Mouse (Mus musculus) hindbrain, embryonic 14.5 days (tissue): ENCODE measurements around the gene Fras1. TPM values are rescaled to one million over a fixed set of nuclear protein-coding genes. Genes with fewer than 3 reads are reported as not detected.

ENCODE experiments used
- ATAC-seq: fragments of 200-750 bp; cut with Nextera tagmentation; 2 replicates; pipeline ENCODE4 v1.8.0; 2017; ENCODE audit warnings: moderate number of reproducible peaks, mild to moderate bottlenecking, moderate TSS enrichment, moderate library complexity; ENCODE audit not compliant: low FRiP score
- DNase-seq: peaks from one replicate; pipeline ENCODE4 v3.0.0-alpha.2; 2015; ENCODE audit warnings: low spot score
- H3K27ac ChIP-seq: fragments of 300-500 bp; sonication (generic); 2 replicates; pipeline ENCODE4 v1.5.1; 2014; ENCODE audit warnings: mild to moderate bottlenecking, moderate library complexity
- H3K27me3 ChIP-seq: fragments of 300-500 bp; sonication (generic); 2 replicates; pipeline ENCODE4 v1.6.1; 2014; ENCODE audit warnings: mild to moderate bottlenecking, low read length, mixed read lengths; ENCODE audit not compliant: control insufficient read depth, insufficient read depth
- H3K36me3 ChIP-seq: fragments of 300-500 bp; sonication (generic); replicated peaks from 2 replicates; pipeline ENCODE4 v1.6.1; 2014; ENCODE audit not compliant: control insufficient read depth, insufficient read depth
- H3K4me1 ChIP-seq: fragments of 300-500 bp; sonication (generic); replicated peaks from 2 replicates; pipeline ENCODE4 v1.6.1; 2014; ENCODE audit warnings: antibody characterized with exemption, low read length, mixed read lengths; ENCODE audit not compliant: control insufficient read depth, insufficient read depth
- H3K4me2 ChIP-seq: fragments of 300-500 bp; sonication (generic); replicated peaks from 2 replicates; pipeline ENCODE4 v1.6.1; 2014; ENCODE audit warnings: mild to moderate bottlenecking, moderate library complexity
- H3K4me3 ChIP-seq: fragments of 300-500 bp; sonication (generic); replicated peaks from 2 replicates; pipeline ENCODE4 v1.5.1; 2014; ENCODE audit warnings: mild to moderate bottlenecking, low read length
- H3K9ac ChIP-seq: fragments of 300-500 bp; sonication (generic); 2 replicates; pipeline ENCODE4 v1.6.1; 2014
- H3K9me3 ChIP-seq: fragments of 300-500 bp; sonication (generic); 2 replicates; pipeline ENCODE4 v1.6.1; 2016; ENCODE audit warnings: low read length; ENCODE audit not compliant: control insufficient read depth
- WGBS: fragments of 180-500 bp; shearing (Covaris S2); extraction: QIAGEN DNeasy Blood & Tissue Kit; methylation state at CpG from one replicate; pipeline ENCODE4 v1.1.7; 2014; 5-methylcytosine and 5-hydroxymethylcytosine counted together
- polyA plus RNA-seq: library from polyadenylated mRNA; unstranded; fragments of >200 nt; fragmentation: Nextera tagmentation; extraction: Ambion mirVana; gene quantifications from 2 replicates; pipeline ENCODE4 v1.2.1, GENCODE M21; 2014

Gene Fras1
- polyA plus RNA-seq, 1 experiment from 2014 or later, result 9.8 TPM

DNA sequence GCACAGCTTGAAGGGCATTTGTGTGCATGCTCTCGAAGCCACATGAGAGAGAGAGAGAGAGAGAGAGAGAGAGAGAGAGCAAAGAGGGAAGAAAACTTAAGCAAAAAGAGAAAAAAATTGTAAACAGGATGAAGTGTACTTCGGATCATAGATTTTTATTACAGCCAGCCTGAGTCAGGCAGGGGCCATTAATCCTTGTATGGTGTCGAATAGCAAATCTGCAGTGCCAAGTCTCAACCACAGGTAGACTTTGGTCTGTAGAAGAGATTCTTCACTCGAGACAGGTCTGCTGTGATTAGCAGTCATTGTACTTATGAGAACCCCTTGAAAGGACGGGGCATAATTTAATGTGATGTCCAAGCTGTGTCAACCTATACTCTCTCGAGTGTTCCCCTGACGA is 383.9 kb downstream of the Fras1 start:
- WGBS, result 91% methylated on average over 7 of the region's 7 CpGs
- Histone ChIP-seq H3K27ac (no peak overlapping the region), H3K4me3 (no peak overlapping the region), H3K9me3 (no peaks in the 10 kb centered on the region), H3K9ac (no peak overlapping the region), H3K4me2 (no peak overlapping the region), H3K36me3 (no peaks in the 10 kb centered on the region), H3K27me3 (no peaks in the 10 kb centered on the region), H3K4me1 (no peaks in the 10 kb centered on the region)
- no peak for DNase-seq
- ATAC-seq, result no peak

DNA sequence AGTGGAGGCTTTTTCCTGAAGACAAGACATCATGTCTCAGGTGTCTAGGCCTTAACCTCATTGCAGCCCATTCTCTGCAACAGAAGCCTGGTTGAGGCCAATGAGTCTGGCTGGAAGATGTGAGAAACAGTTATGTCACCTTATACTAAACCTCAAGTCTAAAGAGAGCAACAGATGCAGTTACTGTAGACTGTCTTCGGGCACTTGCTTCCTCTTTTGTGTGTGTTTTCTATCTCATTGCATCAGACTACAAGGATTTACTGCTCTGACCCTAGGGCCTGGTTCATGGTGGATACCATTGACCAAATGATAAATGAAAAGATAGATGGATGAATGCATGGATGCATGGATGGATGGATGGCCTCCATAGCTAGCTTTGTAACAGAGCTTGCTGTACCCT is 388.3 kb downstream of the Fras1 start:
- Histone ChIP-seq H3K4me2 (no peak overlapping the region), H3K27ac (no peak overlapping the region), H3K9me3 (no peaks in the 10 kb centered on the region), H3K4me3 (no peak overlapping the region), H3K9ac (no peak overlapping the region), H3K4me1 (no peaks in the 10 kb centered on the region), H3K36me3 (no peaks in the 10 kb centered on the region), H3K27me3 (no peaks in the 10 kb centered on the region)
- no peak for ATAC-seq
- 100% methylated on average over 1 of the region's 1 CpGs for WGBS
- DNase-seq, result no peak

DNA sequence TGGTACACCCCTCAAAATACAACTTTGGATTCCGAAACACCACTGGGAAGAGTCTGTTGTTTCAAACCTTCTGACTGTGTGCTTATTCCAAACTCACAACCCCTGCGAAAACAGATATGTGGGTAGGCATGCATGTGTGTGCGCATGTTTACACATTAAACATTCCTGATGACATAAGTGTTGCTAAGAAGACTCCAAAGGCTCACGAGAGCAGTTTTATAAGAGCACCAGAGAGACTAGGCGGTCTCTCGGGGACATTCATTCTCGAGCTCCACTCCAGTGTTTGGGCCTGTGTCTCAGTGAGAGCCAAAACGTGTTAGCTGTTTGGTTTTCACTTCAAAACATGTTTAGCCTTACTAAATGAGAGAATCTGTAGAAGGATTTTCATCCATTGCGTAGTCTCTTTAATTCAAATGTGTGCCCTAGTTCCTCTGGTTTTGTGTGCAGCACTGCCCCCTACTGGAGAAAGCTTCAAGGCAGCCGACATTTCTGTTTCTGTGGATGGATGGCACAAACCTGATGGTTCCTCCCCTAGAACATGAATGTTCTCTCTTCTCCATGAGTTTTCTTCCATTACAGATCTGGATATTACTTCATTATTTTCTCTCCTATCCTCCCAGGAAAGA is 395.2 kb downstream of the Fras1 start:
- WGBS, result 63% methylated on average over 10 of the region's 10 CpGs

DNA sequence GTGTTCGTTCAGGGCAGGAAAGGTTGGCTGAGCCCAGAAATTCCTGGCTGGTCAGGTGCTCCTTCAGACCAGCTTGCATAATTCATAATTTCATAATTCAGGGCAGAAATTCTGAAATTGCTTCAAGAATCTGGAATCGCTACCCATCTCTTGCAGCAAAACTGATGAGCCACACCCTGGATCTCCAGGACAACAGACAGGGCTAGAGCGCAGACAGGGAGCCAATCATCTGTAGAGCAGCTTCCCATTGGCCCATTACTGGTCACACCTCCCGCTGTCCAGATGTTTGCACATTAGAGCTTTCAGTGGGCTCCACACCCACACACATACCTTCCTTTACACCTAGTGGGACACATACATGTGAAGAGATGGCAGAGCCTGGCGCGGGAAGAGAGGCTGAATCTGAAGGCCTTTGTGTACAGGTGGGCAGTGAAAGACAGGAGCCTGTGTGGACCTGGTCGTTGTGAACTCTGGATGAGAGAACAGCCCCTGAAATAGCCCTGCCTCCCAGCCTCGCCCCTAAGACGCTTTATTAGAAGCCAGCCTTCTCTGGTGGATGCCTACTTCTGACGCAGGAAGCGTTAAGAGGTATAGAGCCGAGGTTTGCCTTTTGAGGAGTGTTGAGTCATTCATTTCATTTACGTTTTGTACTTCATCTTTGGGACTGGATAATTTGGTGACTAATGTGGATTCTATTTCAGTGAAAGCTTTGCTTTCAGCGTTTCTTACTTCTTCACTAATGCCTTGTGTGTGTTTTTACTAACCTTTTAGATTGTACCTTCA is 409.9 kb downstream of the Fras1 start:
- no peak for DNase-seq
- Histone ChIP-seq H3K27me3 (no peaks in the 10 kb centered on the region), H3K9ac (no peak overlapping the region), H3K9me3 (no peaks in the 10 kb centered on the region), H3K4me3 (no peak overlapping the region), H3K4me1 (no peaks in the 10 kb centered on the region), H3K36me3 (no peaks in the 10 kb centered on the region), H3K4me2 (no peak overlapping the region), H3K27ac (no peak overlapping the region)
- WGBS, result 84% methylated on average over 14 of the region's 14 CpGs
- ATAC-seq, result no peak

More for the DNA sequence above, 395.2 kb downstream of the Fras1 start:
- Histone ChIP-seq H3K36me3 (no peaks in the 10 kb centered on the region), H3K27ac (no peak overlapping the region), H3K27me3 (no peaks in the 10 kb centered on the region), H3K9ac (no peak overlapping the region), H3K4me3 (no peak overlapping the region), H3K4me2 (no peak overlapping the region), H3K9me3 (no peaks in the 10 kb centered on the region), H3K4me1 (no peaks in the 10 kb centered on the region)
- ATAC-seq, result peak; percentile 65; the same call in 1 of the 2 replicates
- DNase-seq, result peak; percentile 91

DNA sequence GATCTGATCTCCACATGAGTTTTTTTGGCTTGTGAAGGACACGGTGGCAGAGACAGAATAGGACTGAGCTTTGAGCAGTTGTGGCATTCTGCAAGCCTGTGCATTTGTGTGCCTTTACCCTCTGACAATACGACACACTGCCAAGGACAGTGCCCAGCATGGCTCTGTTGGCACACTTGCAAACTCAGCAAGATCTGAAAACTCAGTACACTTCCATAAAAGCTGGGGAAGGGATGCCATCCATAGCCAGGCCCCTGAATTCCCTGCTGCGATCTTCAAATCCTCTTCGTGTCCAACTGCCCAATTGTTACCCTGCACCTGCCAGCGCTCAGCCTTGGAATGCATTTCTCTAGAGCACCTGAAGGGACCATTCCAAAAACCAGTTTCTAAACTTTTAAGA is 411.3 kb downstream of the Fras1 start:
- Histone ChIP-seq H3K4me2 (no peak overlapping the region), H3K4me1 (no peaks in the 10 kb centered on the region), H3K4me3 (no peak overlapping the region), H3K36me3 (no peaks in the 10 kb centered on the region), H3K9ac (no peak overlapping the region), H3K27me3 (no peaks in the 10 kb centered on the region), H3K9me3 (no peaks in the 10 kb centered on the region), H3K27ac (no peak overlapping the region)
- ATAC-seq (no peak), DNase-seq (no peak)
- 83% methylated on average over 5 of the region's 5 CpGs for WGBS

DNA sequence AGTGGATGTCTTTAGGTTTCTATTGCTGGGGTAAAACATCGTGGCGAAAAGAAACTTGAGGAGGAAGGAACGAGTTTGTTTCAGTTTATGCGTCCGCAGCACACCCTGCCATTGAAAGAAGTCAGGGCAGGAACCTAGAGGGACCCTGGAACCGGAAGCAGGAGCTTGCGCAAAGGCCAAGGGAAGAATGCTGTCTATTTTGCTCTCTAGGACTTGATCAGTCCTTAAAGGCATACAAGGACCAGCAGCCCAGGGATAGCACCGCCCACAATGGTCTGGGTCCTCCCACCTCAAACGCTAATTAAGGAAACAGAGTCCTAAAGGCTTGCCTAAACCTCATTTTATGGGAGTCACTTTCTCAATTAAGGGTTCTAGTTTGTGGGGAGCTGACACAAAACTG is 418.7 kb downstream of the Fras1 start:
- H3K27ac ChIP-seq, result no peak overlapping the region
- 73% methylated on average over 9 of the region's 9 CpGs for WGBS
- H3K9me3 ChIP-seq, result no peaks in the 10 kb centered on the region
- no peaks in the 10 kb centered on the region for H3K36me3 ChIP-seq
- no peaks in the 10 kb centered on the region for H3K4me1 ChIP-seq
- no peaks in the 10 kb centered on the region for H3K27me3 ChIP-seq
- no peak overlapping the region for H3K4me2 ChIP-seq
- no peak for DNase-seq
- H3K4me3 ChIP-seq, result no peak overlapping the region
- H3K9ac ChIP-seq, result no peak overlapping the region
- no peak for ATAC-seq

DNA sequence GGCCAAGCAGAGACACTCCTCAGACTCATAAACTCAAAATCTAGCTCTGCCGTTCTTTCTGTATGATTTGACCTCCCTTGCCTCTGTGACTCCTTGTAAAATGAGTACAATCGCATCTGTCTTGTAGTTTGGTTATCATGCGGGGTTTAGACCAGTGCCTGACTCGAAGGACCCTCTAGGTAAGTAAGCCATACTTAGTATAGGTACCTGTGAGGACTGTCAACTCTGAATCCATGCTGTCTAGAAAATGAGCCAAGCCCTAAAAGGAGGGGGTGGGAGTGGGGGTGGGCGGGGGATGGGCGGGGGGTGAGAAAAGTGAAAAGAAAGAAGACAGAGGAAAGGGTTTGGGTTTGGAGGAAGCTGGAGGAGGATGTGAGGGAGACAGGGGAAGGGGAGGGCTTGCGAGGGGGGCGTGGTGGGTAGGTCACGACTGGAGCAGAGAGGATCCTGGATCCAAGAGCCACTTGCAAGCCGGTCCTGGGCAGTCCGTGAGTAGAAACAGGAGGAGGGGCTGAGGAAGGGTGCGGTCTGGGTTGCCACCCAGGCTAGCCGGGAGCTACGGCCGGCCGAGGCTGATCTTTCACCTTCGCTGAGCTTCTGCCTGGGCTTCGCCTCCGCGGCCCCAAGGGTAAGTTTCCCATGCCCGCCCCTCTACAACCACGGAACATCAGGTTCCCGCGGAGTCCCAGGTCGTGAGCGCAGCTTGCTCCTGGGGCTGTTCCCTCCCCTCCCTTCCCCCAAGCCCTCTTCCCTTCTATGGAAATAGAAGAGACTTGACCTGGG is 419.4 kb downstream of the Fras1 start, which contains the start of gene Anxa3:
Anxa3 (plus strand) TSS at position 404 of the 783 bp plus-strand sequence.
- no peaks in the 10 kb centered on the region for H3K9me3 ChIP-seq
- peak within 1 kb of the TSS; percentile 51 for H3K4me2 ChIP-seq
- ATAC-seq (peak; percentile 53; the same call in 1 of the 2 replicates), DNase-seq (no peak)
- H3K36me3 ChIP-seq, result no peaks in the 10 kb centered on the region
- peak within 1 kb of the TSS; percentile 27 for H3K4me3 ChIP-seq
- 12% methylated on average over 26 of the region's 26 CpGs for WGBS
- no peak within 1 kb of the TSS for H3K27ac ChIP-seq
- no peaks in the 10 kb centered on the region for H3K27me3 ChIP-seq
- H3K9ac ChIP-seq, result peak within 1 kb of the TSS; percentile 10; the same call in 1 of the 2 replicates
- no peaks in the 10 kb centered on the region for H3K4me1 ChIP-seq

DNA sequence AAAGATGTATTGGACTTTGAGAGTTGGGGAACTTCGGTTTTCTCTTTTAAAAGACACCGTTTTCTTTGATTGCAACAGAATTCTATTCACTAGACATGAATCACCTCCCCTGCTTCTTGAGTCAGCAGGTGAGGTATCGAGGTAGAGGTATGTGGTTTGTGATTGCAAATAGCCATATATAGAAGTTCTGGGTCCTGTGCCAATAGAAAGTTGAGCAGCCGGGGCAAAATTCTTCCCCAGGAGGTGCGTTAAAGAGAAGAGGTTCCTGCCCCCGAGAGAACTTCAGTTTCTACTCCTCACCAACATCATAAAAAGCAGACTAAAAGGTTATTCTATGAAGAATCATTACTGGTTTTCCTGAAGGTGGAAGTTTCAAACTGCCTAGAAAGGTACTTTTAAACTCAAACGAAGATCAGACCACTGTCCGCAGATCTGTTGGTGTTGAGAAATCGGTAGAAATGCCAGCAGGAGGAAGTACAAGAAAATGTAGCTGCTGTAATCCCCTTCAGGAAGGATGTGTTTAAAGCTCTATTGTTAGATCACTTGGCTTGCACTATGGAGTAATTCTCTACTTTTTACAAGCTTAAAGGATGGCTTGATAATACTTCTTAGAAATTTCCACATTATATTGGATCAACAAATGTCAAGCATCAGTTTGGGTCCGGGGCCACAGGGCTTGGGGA is 420.3 kb downstream of the Fras1 start:
- H3K9ac ChIP-seq, result no peak overlapping the region
- WGBS, result 66% methylated on average over 10 of the region's 10 CpGs
- H3K4me3 ChIP-seq, result no peak overlapping the region
- no peak overlapping the region for H3K27ac ChIP-seq
- no peaks in the 10 kb centered on the region for H3K4me1 ChIP-seq
- H3K9me3 ChIP-seq, result no peaks in the 10 kb centered on the region
- peak overlapping the region; percentile 51; the same call in 1 of the 2 replicates for H3K4me2 ChIP-seq
- no peaks in the 10 kb centered on the region for H3K27me3 ChIP-seq
- DNase-seq (no peak), ATAC-seq (no peak)
- H3K36me3 ChIP-seq, result no peaks in the 10 kb centered on the region

DNA sequence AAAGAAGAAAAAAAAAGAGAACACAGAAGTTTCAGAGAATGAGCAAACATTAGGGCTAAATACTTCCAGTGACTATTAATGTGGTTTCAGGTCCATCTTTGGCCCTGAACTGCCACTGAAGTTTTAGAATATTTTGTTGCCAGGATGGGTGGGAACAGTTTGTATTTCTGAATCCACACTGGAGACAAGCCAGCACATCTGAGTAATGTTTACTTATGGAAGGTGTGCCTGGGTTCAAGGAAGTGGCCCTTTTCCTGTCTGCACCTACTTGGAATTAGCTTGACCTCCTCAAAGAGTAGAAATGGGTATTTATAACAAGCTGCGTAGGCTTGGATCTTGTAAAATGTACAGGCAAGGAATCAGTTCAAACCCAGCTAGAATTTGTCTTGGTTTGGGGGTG is 422.0 kb downstream of the Fras1 start:
- no peaks in the 10 kb centered on the region for H3K27me3 ChIP-seq
- H3K9ac ChIP-seq, result no peak overlapping the region
- no peak overlapping the region for H3K27ac ChIP-seq
- WGBS, result 92% methylated on average over 1 of the region's 1 CpGs
- ATAC-seq (no peak), DNase-seq (no peak)
- H3K36me3 ChIP-seq, result no peaks in the 10 kb centered on the region
- H3K4me1 ChIP-seq, result no peaks in the 10 kb centered on the region
- H3K4me3 ChIP-seq, result no peak overlapping the region
- no peaks in the 10 kb centered on the region for H3K9me3 ChIP-seq
- no peak overlapping the region for H3K4me2 ChIP-seq
